Mouse (Mus musculus) adrenal gland (tissue): ENCODE measurements around the gene Igfbpl1.

Experiments used
- intact Hi-C: fragments of 180-260 bp; cut with DNase I; formaldehyde crosslinking; loops from one replicate; pipeline ENCODE4 v1.15.1; 2025
- long read RNA-seq, 2 experiments: library from polyadenylated mRNA; unstranded; transcript quantifications; one replicate each; pipeline ENCODE4 v2.0.0; 2020; ENCODE audit warnings: borderline replicate concordance in 1 of 2; ENCODE audit not compliant: insufficient replicate concordance in 1 of 2

The Igfbpl1 gene
- long read RNA-seq, experiment 1 = 0 reads
- long read RNA-seq, experiment 2, partial matches to known transcripts = 0 of 1 reads
- long read RNA-seq, experiment 2, other reads (novel, unspliced or antisense) = 1 of 1 reads

DNA sequence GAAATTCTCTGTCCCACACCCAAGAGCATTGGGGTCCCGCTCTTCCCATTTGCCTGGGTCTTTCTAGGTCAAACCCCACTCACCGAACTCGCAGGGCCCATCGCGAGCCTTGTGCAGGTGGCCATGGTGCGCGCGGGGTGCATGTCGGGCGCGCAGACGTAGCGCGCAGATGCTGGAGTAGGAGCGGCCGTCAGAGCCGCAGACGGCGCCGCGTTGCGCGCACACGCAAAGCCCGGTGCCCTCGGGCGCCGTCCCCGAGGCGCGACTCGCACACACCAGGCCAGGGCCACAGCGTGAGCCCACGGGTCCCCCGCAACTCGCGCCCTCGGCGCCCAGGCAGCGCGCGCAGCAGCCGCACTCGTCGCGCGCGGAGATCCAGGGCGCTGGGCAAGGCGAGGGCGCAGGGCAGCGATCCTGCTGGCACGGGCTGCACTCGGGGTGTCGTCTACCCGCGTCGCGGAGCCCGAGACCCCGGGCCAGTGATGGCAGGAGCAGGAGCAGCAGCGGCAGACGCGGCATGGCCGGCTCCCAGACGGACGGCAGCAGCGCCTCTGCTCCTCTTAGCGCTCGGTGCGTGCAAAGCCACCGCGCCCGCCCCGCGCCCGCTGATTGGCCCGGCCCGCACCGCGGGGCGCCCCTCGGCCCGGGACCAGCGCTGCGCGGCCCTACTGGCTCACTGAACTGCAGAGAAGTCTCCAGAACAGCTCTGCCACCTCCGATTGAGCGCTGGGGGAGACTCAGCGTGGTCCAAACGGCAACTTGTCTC is at the start of gene Igfbpl1:
TSS of gene Igfbpl1 (minus strand) at position 649 of the 766 bp plus-strand sequence.
- intact Hi-C loops = no loop called here

DNA sequence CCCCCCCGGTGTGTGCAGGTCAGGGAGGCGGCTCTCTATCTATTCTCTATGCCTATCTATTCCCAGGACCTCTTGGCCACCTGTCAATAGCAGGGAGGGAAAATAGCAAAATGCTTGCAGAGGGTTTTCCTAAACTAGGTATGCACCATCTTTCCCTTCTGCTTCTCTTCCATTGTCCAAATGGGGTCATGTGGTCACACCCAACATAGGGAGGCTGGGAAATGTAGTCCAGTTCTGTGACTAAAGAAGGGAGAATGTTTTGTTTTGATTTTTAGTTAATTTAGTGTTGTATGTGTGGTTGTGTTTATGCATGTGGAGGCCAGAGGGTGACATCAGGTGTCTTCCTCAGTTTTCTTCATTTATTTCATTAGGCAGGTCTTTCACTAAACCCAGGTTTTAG is 45.4 kb upstream of the Igfbpl1 start:
- intact Hi-C loops = no loop called here

DNA sequence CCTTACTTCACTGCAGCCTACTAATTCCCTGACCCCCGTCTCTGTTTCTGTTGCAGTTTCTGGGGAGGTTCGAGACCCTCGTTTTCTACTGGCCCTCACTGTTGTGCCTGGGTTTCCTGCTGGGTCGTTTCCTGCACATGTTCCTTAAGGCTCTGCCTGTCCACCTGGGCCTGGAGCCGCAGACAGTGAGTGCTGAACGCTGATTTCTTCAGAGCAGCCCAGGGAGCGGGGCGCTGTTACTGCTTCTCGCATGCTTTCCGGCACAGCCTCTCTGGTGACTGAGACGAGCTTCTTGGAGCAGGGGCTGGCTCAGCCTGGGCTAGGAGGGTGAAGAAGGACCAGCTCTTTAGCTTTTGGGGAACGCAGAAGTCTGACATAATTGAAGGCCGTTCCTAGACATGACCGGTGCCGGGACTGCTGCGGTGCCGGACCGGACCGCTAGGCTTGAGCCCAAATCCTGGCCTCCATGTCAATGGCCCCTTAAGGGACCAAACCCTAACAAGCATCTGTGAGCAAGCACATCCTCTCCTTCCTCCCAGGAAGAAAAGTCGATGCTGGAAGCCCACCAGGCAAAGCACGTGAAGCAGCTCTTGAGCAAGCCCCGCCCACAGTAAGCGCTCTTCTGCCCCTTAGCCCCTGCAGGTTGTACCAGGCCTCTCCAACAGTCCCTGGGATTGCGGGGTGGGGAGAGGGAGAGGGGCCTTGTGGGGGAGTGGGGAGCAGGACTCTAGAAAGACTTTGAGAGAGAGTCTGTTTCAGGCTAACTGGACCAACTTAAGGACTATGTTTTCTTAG is 42.5 kb upstream of the Igfbpl1 start:
- intact Hi-C loops = no loop called here

DNA sequence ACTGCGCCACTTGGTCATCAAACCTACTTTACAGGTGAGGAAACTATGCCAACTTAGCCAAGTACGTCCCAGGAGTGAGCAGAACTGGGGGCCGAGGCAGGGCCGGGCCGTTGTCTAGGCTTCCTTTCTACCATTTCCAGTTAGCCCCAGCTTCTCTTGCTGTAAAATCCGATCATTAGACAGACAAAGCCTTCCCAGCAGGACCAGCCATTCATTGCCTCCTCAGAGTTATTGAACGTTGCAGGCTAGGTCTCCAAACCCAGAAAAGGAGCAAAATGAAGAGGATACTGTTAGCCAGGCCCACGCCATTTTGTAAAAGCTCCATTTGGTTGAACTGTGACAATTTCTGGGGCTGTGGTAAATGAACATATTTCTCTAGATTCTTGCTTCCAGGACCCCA is 40.7 kb upstream of the Igfbpl1 start:
- intact Hi-C loops = no loop called here

DNA sequence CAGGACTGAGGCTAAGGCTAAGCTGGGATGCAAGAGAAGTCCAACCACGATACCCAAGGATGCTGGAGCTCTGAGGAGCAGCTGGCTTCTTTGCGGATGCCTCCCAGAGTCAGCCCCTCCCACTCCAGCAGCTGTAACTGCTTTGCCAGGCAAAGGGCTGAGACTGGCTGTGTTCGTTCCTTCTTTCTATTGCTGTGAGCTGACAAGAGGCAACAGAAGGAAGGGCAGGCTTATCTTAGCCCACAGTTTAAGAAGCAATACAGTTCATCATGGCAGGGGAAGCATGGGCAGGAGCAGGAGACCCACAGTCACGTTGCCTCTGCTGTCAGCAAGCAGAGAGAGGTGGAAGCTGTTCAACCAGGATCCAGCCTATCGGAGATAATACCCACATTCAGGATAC is 34.4 kb upstream of the Igfbpl1 start:
- intact Hi-C loops = no loop called here

DNA sequence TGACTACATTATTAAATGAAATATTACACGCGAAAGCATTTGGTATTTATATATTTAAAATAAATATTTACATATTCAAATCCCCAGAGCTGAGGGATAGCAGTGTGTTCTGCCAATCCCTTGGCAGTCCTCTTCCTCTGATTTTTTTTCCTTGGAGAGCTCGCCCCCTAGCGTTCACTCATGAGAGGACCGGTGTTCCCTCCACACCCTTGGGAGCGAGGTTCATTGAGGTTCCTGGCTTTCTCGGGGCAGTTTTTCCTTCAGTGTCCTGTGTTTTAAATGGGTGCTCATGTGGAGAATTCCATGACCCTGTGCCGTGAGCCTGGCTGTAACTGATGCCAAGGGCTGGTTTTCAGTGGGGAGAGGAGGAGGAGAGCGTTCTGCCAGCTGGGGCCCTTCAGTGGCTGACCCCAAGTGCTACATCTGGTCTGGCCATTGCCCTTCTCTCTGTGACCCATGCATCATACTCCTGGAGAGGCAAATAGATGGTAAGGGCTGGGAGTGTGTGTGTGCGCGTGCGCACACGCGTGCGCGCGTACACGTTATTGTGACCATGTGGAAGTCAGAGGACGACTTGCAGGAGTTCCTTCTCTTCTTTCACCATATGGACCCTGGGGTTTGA is 29.2 kb upstream of the Igfbpl1 start:
- intact Hi-C loops = loop anchor here (2.0 to 10.0 kb wide), 3 partner anchors 35 to 431 kb away; no protein-coding TSS in a partner anchor

DNA sequence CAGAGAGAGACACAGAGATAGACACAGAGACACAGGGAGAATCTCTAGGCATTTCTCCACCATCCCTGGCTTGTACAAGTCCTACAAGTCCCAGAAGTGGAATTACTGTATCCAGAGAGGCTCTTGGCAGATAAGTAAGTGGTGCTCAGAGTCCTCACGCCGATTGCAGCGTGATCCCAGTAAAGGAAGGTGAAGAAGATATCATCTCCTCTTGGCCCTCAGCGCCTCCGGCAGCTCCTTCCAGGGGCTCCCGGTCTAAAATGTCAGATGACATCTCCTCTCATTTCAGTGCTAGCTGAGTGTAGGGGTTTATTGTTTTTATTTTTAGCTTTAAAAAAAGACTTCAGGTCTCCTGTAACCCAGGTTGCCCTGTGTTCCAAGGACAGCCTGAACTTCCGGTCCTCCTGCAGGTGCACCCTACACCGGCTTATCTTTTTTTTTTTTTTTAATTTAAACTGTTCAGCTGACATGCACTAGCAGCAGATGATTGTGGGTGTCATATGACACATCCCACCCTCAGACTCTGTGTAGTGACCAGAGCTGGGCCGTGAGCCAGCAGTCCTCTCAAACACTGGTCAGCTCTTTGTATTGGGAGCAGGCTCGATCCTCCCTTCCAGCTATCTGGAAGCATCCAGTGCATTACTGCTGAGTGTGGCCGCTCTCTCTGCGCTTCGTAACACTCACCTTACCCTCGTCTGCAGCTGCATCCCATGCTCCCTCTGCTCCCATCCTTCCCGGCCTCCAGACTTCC is 26.9 kb upstream of the Igfbpl1 start:
- intact Hi-C loops = loop anchor here (2.0 to 10.0 kb wide), 3 partner anchors 33 to 429 kb away; no protein-coding TSS in a partner anchor

DNA sequence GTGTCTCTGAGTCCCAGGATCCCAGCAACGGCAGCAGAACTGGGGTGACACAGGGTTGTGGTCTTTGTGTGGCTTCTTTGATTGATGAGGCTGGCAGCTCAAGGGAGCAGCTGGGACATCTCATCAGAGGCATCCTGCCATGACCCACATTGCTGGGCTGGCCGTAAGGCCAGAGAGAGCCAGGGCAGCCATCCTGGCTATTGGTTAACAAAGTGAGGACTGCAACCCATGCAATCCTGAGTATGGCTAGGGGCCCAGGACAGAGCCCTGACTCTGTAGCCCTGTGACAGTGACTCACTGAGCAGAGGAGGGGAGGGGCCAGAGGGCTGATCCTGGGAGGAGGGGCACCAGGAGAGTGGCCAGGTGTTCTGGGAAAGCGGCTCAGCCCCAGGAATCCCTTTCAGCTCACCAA is 24.9 kb upstream of the Igfbpl1 start:
- intact Hi-C loops = loop anchor here (10.0 kb wide), 2 partner anchors 77 to 427 kb away; no protein-coding TSS in a partner anchor

DNA sequence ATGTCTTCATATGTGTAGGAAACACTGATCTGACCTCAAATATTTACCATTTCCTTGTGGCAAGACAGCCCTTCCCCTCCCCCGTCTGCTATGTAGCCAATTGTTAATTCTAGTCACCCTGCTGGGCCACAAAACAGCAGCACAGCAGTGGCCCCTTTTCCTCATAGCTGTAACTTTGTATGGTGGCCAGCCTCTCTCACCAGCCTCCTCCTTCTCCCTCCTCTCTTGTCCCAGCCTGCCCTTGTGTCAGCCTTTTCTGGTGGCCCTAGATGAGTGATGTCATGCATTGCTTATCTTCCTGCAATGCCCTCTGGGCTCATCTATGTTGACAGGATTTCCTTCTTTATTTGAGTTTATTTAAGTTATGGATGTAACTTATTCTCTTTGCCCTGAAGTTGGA is 22.7 kb upstream of the Igfbpl1 start:
- intact Hi-C loops = no loop called here

DNA sequence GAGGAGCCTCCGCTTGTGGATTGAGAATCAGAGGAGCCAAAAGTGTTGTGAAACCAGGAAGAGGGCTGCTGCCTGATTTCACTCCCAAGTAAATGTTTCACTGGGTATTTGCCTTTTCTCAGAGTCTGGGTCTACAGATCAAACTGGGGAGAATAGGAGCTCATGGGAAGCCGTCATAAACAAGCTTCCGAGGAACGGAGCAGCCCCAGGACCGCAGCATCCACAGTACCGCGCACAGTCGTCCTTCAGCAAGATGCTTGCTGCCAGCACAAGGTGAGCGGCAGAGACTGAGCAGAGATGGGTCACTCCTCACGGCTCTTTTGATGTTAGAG is 22.1 kb upstream of the Igfbpl1 start:
- intact Hi-C loops = no loop called here

DNA sequence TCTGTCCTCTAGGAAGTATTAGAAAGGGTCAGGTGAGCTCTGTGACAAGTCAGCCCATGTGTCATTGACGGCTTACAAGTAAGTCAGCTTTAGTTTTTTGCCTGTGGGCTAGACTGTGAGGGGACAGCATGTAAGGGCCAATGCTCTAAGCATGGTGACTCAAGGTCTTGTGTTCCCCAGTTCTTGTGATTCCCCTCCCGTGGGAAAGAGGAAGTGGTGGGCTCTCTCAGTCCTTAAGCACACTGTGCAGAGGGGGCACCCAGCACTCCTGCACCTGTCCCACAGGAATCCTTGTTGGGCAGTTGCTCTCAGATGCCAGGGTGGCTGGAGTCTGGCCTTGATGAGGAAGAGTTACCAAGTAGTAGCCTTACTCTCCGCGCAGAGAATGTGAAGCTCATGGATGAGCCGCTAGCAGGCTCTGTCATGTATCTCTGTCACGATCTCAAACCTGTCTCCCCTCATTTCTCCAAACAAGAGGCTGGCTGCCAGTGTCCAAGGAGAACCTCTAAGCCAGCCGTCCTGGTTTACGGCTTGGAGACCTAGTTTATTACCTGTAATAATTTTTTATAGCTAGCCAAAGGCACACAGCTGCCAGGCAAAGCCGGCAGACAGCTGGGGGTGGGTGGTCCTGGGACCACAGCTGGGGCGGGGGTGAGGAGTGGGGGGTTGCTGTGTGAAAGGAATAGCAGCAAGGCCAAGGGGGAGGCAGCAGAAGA is 21.5 kb upstream of the Igfbpl1 start, which contains the start of gene Stra6l:
TSS of gene Stra6l (plus strand) at position 556 of the 716 bp plus-strand sequence.
- intact Hi-C loops = no loop called here

DNA sequence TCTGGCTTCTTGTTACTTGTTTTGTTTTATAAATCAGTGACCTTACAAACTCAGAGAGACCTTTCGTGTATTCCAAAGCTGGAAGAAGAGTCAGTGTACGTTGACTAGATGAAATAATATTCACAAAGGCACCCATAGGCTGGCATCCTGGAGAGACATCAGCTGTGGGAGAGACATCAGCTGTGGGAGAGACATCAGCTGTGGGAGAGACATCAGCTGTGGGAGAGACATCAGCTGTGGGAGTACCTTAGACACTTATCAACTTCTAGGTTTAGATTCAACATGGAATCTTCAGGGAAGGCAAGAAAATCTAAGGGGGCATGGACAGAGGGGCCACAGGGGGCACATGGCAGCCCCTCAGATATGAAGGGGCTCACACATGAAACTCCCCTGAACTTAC is 19.5 kb upstream of the Igfbpl1 start:
- intact Hi-C loops = no loop called here

DNA sequence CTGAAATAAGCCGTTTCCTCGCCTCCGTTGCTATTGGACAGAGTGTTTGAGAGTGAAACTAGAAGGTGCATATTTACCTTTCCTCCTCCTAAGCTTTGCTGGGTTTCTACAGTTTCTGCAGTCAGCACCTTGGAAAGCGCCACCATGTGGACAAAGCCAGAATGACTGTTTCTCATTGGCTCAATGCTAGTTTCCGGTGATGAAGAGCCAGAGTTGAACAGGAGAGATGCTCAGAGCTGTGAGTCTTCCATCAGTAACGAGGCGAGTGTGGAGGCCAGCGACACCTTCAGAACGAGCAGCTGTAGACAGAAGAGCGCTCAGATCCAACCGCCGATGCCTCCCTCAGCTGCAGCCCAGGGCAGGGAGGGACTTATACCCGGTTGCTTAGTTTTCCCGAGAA is 17.6 kb upstream of the Igfbpl1 start:
- intact Hi-C loops = no loop called here

DNA sequence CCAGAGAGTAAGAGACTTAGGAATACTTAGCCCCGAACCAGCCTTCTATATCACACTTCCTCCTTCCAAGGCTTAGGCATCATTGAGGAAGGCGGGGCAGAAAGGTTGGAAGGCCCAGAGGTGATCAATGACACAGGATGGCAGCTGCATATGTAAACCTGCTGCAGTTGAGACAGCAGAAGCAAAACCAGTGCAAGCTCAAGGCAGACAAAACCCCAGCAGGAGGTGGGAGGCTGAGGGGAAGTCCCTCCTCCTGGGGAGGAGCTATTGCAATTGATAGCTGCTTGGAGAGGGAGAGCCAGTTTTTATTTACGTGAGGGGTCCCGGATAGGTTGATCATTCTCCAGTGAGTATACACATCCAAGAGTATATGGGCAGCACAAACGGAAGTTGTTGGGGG is 6.7 kb upstream of the Igfbpl1 start:
- intact Hi-C loops = no loop called here

DNA sequence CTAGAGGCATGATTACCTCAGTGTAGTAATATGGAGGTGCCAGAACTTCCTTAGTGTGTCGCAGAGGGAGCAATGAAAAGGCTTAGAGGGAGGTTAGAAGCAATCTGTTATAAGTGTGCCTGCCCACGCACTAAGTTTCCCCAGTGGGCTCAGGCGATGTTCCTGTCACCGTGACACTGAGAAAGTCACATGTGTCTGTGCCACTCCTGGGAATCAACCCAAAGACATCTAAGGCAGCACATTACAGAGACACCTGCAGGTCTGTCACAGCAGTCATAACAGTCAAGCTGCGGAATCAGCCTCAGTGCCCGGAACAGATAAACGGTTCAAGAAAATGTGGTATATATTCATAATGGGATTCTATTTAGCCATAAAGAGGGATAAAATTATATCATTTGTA is 5.3 kb upstream of the Igfbpl1 start:
- intact Hi-C loops = no loop called here

DNA sequence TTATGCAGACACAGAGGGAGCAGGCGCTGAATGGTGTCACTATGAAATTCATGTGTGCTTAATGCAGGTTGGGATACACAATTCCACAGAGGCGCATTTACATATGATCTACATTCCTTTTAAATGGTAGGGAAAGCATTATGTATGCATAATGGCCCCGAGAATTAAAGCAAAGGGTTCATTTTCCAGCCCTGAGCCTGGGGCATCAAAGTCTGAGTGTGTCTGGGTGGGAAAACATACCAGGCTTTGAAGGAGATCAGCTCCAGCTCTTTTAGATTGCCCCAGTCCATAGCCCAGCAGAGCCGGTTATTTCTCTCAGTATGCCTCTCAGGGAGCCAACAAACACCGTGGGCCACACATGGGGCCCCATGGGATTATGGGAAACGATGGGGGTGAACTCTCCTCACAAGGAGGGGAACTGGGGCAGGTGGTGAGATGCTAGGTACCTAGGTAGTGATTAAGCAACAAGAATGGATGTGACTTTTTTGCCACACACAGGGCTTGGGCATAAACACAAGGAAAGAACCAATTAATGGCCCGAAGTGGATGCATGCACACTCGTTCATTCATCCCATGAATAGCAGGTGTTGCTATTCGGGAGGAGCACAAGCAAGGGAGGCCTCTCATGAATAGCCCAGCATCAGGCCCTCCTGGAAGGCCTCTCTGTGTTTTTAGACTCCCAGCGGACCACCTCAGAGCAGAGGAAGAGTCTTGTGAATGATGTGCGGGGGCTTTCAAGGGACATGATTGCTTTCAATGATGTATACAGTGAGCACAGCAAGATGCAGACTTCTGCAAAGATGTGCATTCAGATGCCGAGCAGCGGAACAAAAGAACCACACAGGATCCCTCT is 3.4 kb upstream of the Igfbpl1 start:
- intact Hi-C loops = no loop called here

DNA sequence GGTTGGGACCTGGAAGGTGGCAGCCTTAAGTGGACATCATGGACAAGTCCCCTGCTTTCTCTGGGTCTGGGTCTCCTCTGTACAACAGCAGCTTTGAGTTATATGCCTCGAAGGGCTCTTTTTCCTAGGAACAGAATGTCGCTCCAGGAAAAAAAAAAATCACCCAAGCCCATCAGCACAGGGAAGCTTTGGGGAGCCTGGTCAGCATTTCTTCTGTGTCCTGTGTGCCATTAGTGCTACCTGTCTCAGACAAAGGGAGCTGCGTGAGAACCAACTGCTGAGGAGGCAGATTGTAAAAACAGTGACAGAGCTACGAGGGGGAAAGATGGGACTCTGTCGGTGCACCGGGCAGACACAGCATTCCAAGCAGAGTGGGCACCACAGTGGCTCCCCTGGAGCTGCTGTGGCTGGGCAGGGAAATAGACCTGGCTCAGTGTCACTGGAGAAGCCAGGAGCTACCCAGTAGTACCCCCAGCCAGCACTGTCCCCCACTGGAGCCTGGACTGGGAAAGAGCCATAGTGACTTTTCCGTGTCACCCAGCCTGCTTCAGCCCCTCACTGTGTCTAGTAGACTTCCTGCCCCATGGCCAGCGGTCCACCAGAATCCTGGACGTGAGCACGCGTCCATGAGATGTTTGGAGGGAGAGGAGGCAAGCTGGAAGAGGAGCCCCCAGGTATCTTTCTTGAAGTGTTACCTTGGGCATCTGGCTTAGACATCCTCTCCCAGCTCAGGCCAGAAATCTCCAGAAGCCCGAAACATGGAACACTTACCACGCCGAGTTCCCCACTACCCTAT is 1.8 kb downstream of the Igfbpl1 start:
- intact Hi-C loops = no loop called here

DNA sequence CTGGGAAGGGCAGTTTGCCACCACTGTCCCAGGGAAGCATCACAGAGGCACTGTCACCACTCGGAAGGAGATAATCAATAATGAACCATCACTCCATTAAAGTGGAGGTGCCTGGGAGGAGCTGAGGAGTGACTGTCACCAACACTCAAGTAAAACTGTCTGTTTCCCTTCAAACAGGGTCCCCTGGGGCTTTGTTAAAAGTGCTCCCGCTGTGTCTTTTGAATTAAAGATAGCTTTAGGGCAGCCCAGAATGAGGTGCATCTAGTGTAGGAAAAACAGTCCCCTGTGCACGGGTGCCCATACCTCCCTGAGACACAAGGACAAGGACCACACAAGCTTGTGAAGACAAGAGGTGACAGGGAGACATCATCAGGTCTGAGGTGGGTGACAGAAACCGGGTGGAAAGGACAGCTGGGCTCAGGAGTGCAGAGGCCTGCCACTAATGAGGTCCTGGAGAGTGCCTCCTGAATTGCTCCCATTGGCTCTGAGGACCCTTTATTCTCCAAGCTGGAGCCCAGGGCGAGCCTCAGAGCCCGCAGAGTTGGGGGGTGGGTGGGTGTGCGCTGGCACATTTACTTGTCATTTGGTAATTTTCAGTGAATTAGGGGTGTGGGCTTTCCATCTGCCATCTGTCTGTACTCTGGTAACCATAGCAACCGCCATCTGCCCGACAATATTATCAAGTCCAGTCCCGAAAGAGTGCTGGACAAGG is 2.5 kb downstream of the Igfbpl1 start:
- intact Hi-C loops = no loop called here
